Mouse (Mus musculus) heart, postnatal 0 days (tissue): ENCODE data around the gene Col9a2.

Source experiments
- CTCF ChIP-seq: IDR thresholded peaks from 2 replicates; pipeline ENCODE4 v1.5.1; 2016; ENCODE audit warnings: antibody characterized with exemption, control low read depth, low read depth
- EP300 ChIP-seq: IDR thresholded peaks from 2 replicates; pipeline ENCODE4 v1.6.1; 2016; ENCODE audit warnings: antibody characterized with exemption, low read depth

- TF ChIP-seq CTCF, result no peak
- no peak for TF ChIP-seq EP300
Measured at GRCm38 (mm10) chr4:121008071-121008745, 31.0 kb upstream of the Col9a2 start.
